Mouse (Mus musculus): ENCODE measurements around the gene Catsper3. TPM values are rescaled to one million over a fixed set of nuclear protein-coding genes. Genes with fewer than 3 reads are reported as not detected.

Catsper3 gene
- polyA plus RNA-seq, 1 experiment from 2014 or later: 0.26 TPM

DNA sequence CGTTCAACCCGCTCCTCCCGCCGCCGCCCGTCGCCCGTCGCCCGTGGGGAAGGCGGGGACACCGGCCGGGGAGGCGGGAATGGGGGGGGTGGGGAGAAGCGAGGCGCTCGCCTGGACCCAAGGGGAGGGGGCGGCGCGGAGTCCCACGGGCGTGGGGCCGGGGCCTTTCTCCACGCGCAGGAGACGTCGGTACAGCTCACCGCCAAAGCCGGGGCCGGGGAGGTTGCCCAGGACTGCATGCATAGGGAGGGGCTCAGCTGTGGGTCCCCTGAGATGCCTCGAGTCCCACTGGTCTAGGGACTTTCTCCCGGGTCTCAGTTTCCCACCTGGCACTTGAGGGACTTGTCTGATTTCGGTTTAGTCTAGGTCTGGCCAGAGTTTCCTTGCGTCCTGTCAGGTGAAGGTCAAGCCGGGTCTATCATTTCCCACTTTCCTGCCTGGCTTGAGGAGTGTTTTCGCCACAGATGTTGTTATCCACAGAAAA lies 51.8 kb downstream of the Catsper3 start, which contains the start of gene Pitx1:
Gene Pitx1, minus strand, starts transcription at position 51 of the 484 bp plus-strand sequence.
- no peaks in the 10 kb centered on the region for H3K9me3 ChIP-seq (replicated peaks)
- H3K9ac ChIP-seq (replicated peaks): no peak within 1 kb of the TSS
- no peaks in the 10 kb centered on the region for H3K36me3 ChIP-seq
- 1% methylated on average over 32 of the region's 36 CpGs for WGBS
- no peak within 1 kb of the TSS for H3K4me2 ChIP-seq
- H3K27ac ChIP-seq (replicated peaks): no peak within 1 kb of the TSS
- peaks cover 17% of the 10 kb centered on the region; the same call in 1 of the 2 replicates for H3K4me1 ChIP-seq
- peaks cover 99% of the 10 kb centered on the region for H3K27me3 ChIP-seq (replicated peaks)
- no peak for ATAC-seq (ENCODE audit: low FRiP score)
- no peak within 1 kb of the TSS for H3K4me3 ChIP-seq (replicated peaks)

DNA sequence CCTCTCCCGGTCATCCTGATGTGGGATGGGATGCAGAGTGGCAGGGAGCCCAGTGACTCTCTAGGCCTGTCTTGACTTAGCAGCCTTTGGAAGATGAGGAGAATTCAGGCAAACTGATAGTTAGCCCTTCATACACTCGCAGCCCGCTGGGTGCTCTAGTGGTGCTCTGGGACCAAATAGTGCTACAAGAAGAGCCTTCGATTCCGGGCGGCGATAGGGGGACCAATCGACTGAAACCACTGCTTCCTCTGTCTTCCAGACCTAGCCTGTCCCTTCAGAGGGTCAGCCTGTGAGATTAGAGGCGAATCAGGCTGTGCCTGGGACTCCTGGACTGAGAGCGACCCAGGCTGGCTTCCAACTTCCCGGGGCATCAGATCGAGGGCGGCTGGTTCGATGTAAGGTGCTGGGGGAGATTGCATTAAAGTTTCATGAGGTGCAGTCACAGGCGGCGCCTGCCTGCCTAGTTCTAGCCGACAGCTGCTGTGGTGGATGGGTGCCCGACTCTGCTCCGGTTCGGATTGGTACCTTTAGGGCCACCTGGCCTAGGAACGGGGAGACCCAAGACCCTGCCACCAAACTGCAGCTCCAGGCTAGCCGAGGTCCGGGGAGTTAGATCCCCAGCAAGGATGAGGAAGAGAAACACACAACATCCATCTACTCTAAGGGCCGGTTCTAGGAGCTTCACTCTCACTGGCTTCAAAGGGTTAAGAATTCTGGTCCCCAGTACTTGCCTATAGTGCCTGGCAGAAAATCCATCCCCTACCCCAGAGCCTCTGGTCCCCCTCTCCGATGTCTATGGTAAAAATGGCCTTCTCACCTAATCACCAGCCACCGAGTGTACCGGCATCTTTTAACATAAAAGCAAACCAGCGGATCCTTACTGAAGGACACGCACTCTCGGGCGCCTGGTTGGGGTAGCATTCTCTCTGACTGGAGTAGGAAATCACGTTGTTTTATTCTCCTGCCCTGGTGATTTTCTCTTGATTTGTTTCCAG lies 52.7 kb downstream of the Catsper3 start:
- 0 out of 2 replicates have a peak, but pooled peaks cover 10% of the 10 kb centered on the region for H3K4me1 ChIP-seq
- no peak for ATAC-seq (ENCODE audit: low FRiP score)
- no peaks in the 10 kb centered on the region for H3K36me3 ChIP-seq
- no peak overlapping the region for H3K27ac ChIP-seq (replicated peaks)
- 1% methylated on average over 32 of the region's 32 CpGs for WGBS
- H3K27me3 ChIP-seq (replicated peaks): peaks cover 99% of the 10 kb centered on the region
- no peak overlapping the region for H3K9ac ChIP-seq (replicated peaks)
- no peaks in the 10 kb centered on the region for H3K9me3 ChIP-seq (replicated peaks)
- no peak overlapping the region for H3K4me2 ChIP-seq
- no peak overlapping the region for H3K4me3 ChIP-seq (replicated peaks)

DNA sequence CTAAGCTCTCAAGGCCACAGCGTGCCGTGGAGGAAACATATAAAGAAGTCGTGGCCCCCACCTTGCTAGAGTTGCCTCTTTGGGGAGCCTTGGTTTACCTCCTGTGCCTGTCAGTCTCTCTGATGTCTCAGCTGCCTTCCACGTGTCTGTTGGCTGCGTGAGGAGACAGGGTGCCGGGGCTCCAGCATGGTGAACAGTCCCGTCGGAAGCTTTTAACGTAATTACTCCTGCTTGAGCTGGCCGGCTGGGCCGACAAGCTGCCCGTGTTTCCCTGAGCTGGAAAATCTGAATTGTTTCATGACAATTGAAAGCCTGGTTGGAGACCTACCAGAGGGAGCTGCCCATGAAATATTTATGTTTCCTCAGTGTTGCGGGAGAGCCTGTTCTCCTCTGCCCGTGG lies 55.9 kb downstream of the Catsper3 start:
- H3K9me3 ChIP-seq (replicated peaks): no peaks in the 10 kb centered on the region
- peaks cover 89% of the 10 kb centered on the region for H3K27me3 ChIP-seq (replicated peaks)
- H3K27ac ChIP-seq (replicated peaks): no peak overlapping the region
- H3K4me1 ChIP-seq: 0 out of 2 replicates have a peak, but pooled peaks cover 10% of the 10 kb centered on the region
- no peaks in the 10 kb centered on the region for H3K36me3 ChIP-seq
- WGBS: 18% methylated on average over 14 of the region's 14 CpGs
- no peak overlapping the region for H3K4me2 ChIP-seq
- no peak overlapping the region for H3K9ac ChIP-seq (replicated peaks)
- no peak for ATAC-seq (ENCODE audit: low FRiP score)
- H3K4me3 ChIP-seq (replicated peaks): no peak overlapping the region

DNA sequence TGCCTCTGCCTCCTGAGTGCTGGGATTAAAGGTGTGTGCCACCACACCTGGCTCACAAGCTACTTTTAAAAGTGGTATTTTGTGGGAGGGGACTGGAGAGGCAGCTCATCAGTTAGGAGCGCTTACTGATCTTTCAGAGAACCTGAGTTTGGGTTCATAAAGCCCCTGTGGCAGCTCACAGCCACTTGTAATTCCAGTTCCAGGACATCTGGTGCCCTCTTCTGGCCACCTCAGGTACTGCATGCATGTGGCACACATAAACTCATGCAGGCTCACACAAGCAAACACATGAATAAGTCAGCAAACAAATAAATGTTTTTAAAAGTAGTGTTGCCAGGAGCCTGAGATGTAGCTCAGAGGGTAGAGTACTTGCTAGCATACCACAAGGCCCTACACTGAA lies 59.3 kb downstream of the Catsper3 start:
- Histone ChIP-seq H3K36me3 (no peaks in the 10 kb centered on the region), H3K9ac (replicated peaks) (no peak overlapping the region), H3K27me3 (replicated peaks) (peaks cover 90% of the 10 kb centered on the region), H3K9me3 (replicated peaks) (no peaks in the 10 kb centered on the region), H3K4me3 (replicated peaks) (no peak overlapping the region), H3K27ac (replicated peaks) (no peak overlapping the region), H3K4me2 (no peak overlapping the region), H3K4me1 (peaks cover 16% of the 10 kb centered on the region; the same call in 1 of the 2 replicates)
- no peak for ATAC-seq (ENCODE audit: low FRiP score)
- WGBS: 100% methylated on average over 1 of the region's 1 CpGs

DNA sequence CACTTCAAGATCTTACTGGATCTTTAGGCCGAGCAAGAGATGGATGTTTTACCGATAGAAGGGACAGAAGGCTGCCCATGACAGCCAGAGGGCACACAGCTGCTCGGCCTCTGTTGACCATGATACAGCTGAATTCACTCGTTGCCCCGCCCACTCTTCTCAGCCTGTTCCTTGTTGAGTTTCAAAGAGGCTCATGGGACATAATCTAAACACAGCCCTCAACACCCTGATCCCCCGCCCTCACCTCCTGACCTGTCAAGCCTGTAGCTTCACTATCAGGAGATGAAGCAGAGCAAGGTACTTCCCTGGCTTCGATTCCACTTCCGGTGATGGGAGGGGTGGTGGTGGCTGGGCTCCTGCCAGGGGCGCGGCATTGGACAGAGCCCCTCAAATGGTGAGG lies 63.4 kb downstream of the Catsper3 start:
- Histone ChIP-seq H3K9me3 (replicated peaks) (no peaks in the 10 kb centered on the region), H3K4me1 (peaks cover 18% of the 10 kb centered on the region; the same call in 1 of the 2 replicates), H3K27ac (replicated peaks) (no peak overlapping the region), H3K4me2 (no peak overlapping the region), H3K36me3 (no peaks in the 10 kb centered on the region), H3K9ac (replicated peaks) (no peak overlapping the region), H3K27me3 (replicated peaks) (peaks cover 63% of the 10 kb centered on the region), H3K4me3 (replicated peaks) (no peak overlapping the region)
- ATAC-seq (ENCODE audit: low FRiP score): no peak
- WGBS: 49% methylated on average over 10 of the region's 10 CpGs

DNA sequence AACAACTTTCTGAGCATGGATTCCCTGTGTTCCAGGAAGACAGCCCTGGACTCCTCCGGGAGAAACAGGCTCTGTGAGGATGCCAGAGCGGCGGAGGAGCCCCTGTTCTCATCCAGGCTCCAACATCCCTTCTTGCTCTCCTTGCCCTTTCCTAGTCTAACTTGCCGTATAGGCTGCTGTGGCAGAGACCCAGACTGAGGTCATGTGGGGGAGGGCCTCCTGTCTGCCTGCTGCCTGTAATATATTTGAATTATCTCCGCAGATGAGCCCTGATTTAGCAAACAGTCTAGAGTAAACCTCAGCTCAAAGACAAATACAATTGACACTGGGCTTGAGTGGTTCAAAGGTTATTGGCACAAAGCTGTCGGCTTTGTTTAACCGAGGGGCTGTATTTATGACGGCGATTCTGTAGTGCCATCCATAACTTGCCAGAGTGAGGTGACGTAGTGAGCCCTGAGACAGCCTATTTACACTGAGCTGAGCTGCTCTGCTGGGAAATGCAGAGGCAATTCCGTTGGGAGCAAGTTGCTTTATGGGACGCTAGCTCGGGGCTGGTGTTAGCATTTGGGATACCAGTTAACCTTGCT lies 64.3 kb downstream of the Catsper3 start:
- Histone ChIP-seq H3K36me3 (no peaks in the 10 kb centered on the region), H3K4me3 (replicated peaks) (no peak overlapping the region), H3K27ac (replicated peaks) (no peak overlapping the region), H3K4me2 (no peak overlapping the region), H3K9ac (replicated peaks) (no peak overlapping the region), H3K27me3 (replicated peaks) (peaks cover 63% of the 10 kb centered on the region), H3K9me3 (replicated peaks) (no peaks in the 10 kb centered on the region), H3K4me1 (peaks cover 18% of the 10 kb centered on the region; the same call in 1 of the 2 replicates)
- ATAC-seq (ENCODE audit: low FRiP score): no peak
- 17% methylated on average over 13 of the region's 13 CpGs for WGBS

DNA sequence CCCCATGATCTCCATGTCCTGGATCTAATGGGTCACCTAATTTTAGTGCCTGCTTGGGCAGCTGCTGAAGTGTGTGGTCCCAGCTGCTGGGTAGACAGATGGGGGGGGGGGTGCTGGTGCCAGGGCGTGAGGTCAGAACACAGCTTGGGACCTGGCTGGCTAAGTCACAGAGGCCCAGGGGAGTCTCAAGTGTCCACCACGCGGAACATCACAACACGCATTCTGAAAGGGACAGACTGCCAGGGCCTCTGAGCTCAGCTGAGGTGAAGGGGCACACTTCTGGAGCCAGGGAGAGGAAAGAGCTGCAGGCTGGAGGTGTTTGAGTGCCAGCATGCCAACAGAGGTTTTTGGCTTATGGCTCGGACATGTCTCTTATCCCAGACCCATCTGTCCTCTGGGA lies 66.4 kb downstream of the Catsper3 start:
- H3K4me3 ChIP-seq (replicated peaks): no peak overlapping the region

DNA sequence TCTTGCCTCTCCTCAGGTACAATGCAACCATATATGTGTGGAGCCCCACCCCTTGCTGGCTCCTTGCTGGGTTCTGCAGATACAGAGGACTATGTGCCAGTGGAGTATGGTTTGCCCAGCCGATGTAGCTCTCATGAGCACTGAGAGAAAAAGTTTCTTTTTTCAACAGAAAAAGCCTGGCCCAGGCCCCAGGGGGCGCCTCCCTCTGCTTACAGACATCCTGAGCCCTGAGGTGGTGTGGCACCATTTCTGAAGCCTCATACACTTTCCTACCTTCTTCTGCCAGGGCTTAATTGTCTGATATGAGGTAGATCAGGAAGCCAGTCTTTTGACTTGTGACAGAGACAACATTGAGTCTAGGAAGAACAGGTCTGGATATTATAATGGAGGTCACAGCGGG lies 67.8 kb downstream of the Catsper3 start:
- no peak for ATAC-seq (ENCODE audit: low FRiP score)
- Histone ChIP-seq H3K4me3 (replicated peaks) (no peak overlapping the region), H3K9ac (replicated peaks) (no peak overlapping the region), H3K9me3 (replicated peaks) (no peaks in the 10 kb centered on the region), H3K27me3 (replicated peaks) (peaks cover 48% of the 10 kb centered on the region), H3K36me3 (no peaks in the 10 kb centered on the region), H3K27ac (replicated peaks) (no peak overlapping the region), H3K4me1 (peaks cover 16% of the 10 kb centered on the region; the same call in 1 of the 2 replicates), H3K4me2 (no peak overlapping the region)
- 75% methylated on average over 3 of the region's 3 CpGs for WGBS

More for the DNA sequence above, 66.4 kb downstream of the Catsper3 start:
- H3K4me2 ChIP-seq: no peak overlapping the region
- H3K9ac ChIP-seq (replicated peaks): no peak overlapping the region
- H3K9me3 ChIP-seq (replicated peaks): no peaks in the 10 kb centered on the region
- WGBS: 78% methylated on average over 5 of the region's 5 CpGs
- no peak for ATAC-seq (ENCODE audit: low FRiP score)
- peaks cover 20% of the 10 kb centered on the region; the same call in 1 of the 2 replicates for H3K4me1 ChIP-seq
- H3K36me3 ChIP-seq: no peaks in the 10 kb centered on the region
- H3K27ac ChIP-seq (replicated peaks): no peak overlapping the region
- H3K27me3 ChIP-seq (replicated peaks): peaks cover 54% of the 10 kb centered on the region

DNA sequence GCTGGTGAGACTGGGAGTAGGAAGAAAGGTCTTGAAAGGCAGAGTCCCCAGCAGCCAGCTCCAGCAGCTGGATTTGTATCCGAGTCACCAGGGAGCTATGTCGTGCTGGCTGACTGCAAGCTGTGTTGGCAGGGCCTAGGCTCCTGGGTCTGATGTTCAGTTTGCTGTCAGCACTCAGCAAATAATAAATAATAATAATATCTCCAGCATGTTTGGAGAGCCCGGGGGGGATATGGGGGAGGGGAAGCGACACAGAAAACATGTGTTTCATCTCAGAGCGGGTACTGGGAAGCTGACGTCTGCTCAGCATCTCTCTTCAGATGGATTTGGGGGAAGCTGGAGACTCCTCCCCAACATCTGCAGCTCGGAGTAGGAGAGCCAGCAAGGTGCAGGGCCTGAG lies 71.4 kb downstream of the Catsper3 start:
- ATAC-seq (ENCODE audit: low FRiP score): no peak
- H3K27me3 ChIP-seq (replicated peaks): peaks cover 43% of the 10 kb centered on the region
- H3K4me2 ChIP-seq: no peak overlapping the region

DNA sequence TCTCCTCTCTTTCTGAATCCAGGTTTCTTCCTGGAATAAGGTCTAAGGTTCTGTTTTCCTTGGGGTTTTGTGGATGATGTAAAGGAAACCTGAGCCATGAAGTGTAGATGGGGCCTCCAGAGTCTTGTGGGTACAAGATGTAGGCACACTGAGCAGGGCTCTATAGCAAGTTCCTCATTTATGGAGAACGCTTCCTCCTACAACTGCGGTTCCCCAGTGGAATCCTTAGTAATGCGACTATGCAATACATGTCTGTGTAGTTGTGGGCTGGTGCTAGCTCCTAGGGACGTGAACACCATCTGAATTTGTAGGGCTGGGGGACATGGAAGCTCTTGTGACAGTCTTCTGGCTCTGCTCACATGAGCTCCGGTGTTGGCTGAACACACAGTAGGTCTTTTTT lies 74.1 kb downstream of the Catsper3 start:
- H3K9ac ChIP-seq (replicated peaks): no peak overlapping the region
- H3K36me3 ChIP-seq: no peaks in the 10 kb centered on the region
- no peak overlapping the region for H3K4me3 ChIP-seq (replicated peaks)
- no peaks in the 10 kb centered on the region for H3K9me3 ChIP-seq (replicated peaks)
- ATAC-seq (ENCODE audit: low FRiP score): no peak
- WGBS: 90% methylated on average over 5 of the region's 5 CpGs
- H3K4me2 ChIP-seq: no peak overlapping the region
- H3K27ac ChIP-seq (replicated peaks): no peak overlapping the region
- H3K4me1 ChIP-seq: 0 out of 2 replicates have a peak, but pooled peaks cover 3% of the 10 kb centered on the region
- peaks cover 48% of the 10 kb centered on the region for H3K27me3 ChIP-seq (replicated peaks)

More for the DNA sequence above, 71.4 kb downstream of the Catsper3 start:
- H3K9me3 ChIP-seq (replicated peaks): no peaks in the 10 kb centered on the region
- no peak overlapping the region for H3K9ac ChIP-seq (replicated peaks)
- H3K27ac ChIP-seq (replicated peaks): no peak overlapping the region
- no peaks in the 10 kb centered on the region for H3K36me3 ChIP-seq
- no peak overlapping the region for H3K4me3 ChIP-seq (replicated peaks)
- WGBS: 57% methylated on average over 7 of the region's 7 CpGs
- H3K4me1 ChIP-seq: 0 out of 2 replicates have a peak, but pooled peaks cover 3% of the 10 kb centered on the region
